Mouse (Mus musculus) spleen, adult 2 months (tissue): ENCODE data around the gene Ddr2.

Experiments
- CTCF ChIP-seq: fragments of 200-500 bp; IDR thresholded peaks from 2 replicates; pipeline ENCODE4 v1.5.1; 2011; ENCODE audit warnings: mild to moderate bottlenecking, inconsistent platforms; ENCODE audit not compliant: insufficient read depth, insufficient read length, insufficient replicate concordance; ENCODE audit errors: extremely low read depth
- POLR2A ChIP-seq: fragments of 200-500 bp; IDR thresholded peaks from 2 replicates; pipeline ENCODE4 v1.6.1; 2011; ENCODE audit warnings: low read depth, low read length, inconsistent platforms

DNA sequence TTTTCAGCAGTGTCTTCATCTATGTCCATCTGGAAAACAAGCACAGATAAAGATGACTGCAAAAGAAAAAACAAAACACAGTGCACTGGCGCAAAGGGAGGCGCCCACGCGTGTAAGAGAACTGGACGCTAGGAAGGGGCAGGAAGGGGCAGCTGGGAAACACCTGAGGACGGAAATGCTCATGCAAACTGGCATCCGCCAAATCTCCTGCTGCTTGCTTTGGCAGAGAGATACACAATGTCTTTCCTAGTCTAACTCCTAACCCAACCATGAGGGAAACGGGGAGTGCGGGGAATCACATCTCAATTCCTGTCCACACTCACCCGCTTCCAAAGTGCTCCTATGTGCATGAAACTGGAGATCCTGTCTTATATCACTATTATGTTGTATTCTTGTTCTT, 157.5 kb downstream of the Ddr2 start:
- TF ChIP-seq POLR2A (no peak), CTCF (no peak)
